Mouse (Mus musculus): ENCODE data around the gene Gm20388.

DNA sequence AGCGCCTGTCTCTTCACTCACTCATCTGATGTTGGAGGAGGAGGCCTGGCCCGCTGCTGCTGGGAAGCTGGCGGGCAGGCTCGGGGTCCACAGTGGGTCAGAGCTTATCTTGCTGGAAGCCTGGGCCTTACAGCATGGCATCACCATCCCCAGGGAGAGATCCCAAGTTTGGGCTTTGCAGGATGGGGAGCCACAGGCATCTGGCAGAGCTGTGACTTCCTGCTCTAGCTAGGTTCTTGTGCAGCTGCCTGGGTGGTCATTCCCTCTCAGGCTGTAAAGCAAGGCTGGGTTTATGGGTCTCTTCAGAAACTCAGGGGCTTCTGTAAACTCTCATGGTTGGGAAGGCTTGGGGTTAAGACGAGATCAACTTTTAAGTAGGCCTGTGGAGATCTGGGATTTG is 2169.7 kb downstream of the Gm20388 start:
- TF ChIP-seq POLR2A (IDR thresholded peaks at IDR 0.05; ENCODE audit: borderline replicate concordance, extremely low read depth, insufficient read depth, insufficient read length, poor library complexity, severe bottlenecking) (no peak), CTCF (IDR thresholded peaks at IDR 0.05; ENCODE audit: borderline replicate concordance, extremely low read depth, insufficient read depth, insufficient read length) (no peak)

Measured in brain, embryonic 14.5 days (tissue).